Mouse (Mus musculus) kidney, embryonic 15.5 days (tissue): ENCODE measurements around the gene Sez6. TPM values are rescaled to one million over a fixed set of nuclear protein-coding genes. Genes with fewer than 3 reads are reported as not detected.

Source experiments
- ATAC-seq: fragments of 200-750 bp; cut with Nextera tagmentation; replicated peaks from 2 replicates; pipeline ENCODE4 v1.8.0; 2017; ENCODE audit warnings: moderate TSS enrichment; ENCODE audit not compliant: low FRiP score
- H3K27ac ChIP-seq: fragments of 300-500 bp; sonication (generic); 2 replicates; pipeline ENCODE4 v1.5.1; 2015; ENCODE audit warnings: mild to moderate bottlenecking, inconsistent platforms
- H3K27me3 ChIP-seq: fragments of 300-500 bp; sonication (generic); 2 replicates; pipeline ENCODE4 v1.6.1; 2015; ENCODE audit warnings: inconsistent platforms
- H3K36me3 ChIP-seq: fragments of 300-500 bp; sonication (generic); 2 replicates; pipeline ENCODE4 v1.6.1; 2015; ENCODE audit warnings: inconsistent platforms
- H3K4me1 ChIP-seq: fragments of 300-500 bp; sonication (generic); 2 replicates; pipeline ENCODE4 v1.6.1; 2015; ENCODE audit warnings: inconsistent platforms
- H3K4me2 ChIP-seq: fragments of 300-500 bp; sonication (generic); 2 replicates; pipeline ENCODE4 v1.6.1; 2015; ENCODE audit warnings: moderate library complexity, mild to moderate bottlenecking, inconsistent platforms
- H3K4me3 ChIP-seq: fragments of 300-500 bp; sonication (generic); replicated peaks from 2 replicates; pipeline ENCODE4 v1.5.1; 2015; ENCODE audit warnings: mild to moderate bottlenecking, inconsistent platforms
- H3K9ac ChIP-seq: fragments of 300-500 bp; sonication (generic); 2 replicates; pipeline ENCODE4 v1.6.1; 2015; ENCODE audit warnings: mild to moderate bottlenecking, inconsistent platforms
- H3K9me3 ChIP-seq: fragments of 300-500 bp; sonication (generic); replicated peaks from 2 replicates; pipeline ENCODE4 v1.6.1; 2016; ENCODE audit warnings: inconsistent platforms
- WGBS: fragments of 180-500 bp; shearing (Covaris S2); methylation state at CpG from one replicate; pipeline ENCODE4 v1.1.7; 2015; ENCODE audit warnings: mixed read lengths; 5-methylcytosine and 5-hydroxymethylcytosine counted together
- polyA plus RNA-seq: library from polyadenylated mRNA; unstranded; fragments of >200 nt; fragmentation: Nextera tagmentation; extraction: Ambion mirVana; gene quantifications from 2 replicates; pipeline ENCODE4 v1.2.1, GENCODE M21; 2015

Sez6 gene
- 0.44 TPM in 1 of 2 replicates, not detected in the other for polyA plus RNA-seq

DNA sequence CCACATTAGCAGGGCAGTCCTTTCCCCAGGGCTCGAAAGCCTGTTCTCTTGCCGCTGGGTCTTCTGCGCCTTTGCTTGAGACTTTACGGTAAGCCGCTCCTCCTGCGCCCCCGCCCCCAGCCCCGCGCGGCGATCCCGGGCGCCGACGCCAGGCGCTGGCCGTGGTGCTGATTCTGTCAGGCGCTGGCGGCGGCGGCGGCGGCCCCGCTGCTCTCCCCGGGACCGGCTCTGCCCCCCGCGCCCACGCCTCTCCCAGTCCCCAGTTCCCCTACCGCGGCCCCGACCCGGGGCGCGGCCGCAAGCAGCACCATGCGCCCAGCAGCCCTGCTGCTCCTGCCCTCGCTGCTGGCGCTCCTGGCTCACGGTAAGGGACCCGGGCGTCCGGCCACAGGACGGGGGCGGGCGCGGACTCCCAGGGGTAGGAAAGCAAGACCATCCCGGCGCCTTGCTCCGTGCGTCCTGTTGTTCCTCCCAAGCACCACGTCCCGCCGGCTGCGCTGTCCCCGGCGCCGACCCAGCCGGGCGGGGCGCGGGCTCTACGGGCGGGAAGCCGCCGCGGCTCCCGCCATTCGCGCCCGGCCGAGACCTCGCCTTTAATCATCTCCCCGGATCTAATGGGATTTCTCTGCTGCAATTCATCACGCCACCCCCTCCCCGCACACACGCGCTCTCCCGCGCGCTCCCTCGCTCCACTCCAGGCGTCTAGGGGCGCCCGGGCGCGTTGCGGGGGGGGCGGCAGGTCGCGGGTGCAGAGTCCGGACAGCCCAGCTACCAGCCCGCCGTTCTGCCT is at the start of gene Sez6:
Gene Sez6, plus strand, starts transcription at position 50 of the 790 bp plus-strand sequence.
- under 1% methylated on average over 92 of the region's 94 CpGs for WGBS
- Histone ChIP-seq H3K9me3 (no peaks in the 10 kb centered on the region), H3K36me3 (no peaks in the 10 kb centered on the region), H3K4me3 (peak within 1 kb of the TSS; percentile 53), H3K4me2 (peak within 1 kb of the TSS; percentile 97), H3K27me3 (peaks cover 97% of the 10 kb centered on the region), H3K27ac (no peak within 1 kb of the TSS), H3K9ac (0 out of 2 replicates have a peak within 1 kb of the TSS, but pooled peaks have one; percentile 4), H3K4me1 (peaks cover 18% of the 10 kb centered on the region)
- peak; percentile 69; the same call in 1 of the 2 replicates for ATAC-seq

GRCm38 (mm10) chr11:77884524-77885245 is 45.9 kb upstream of the Sez6 start:
- no peaks in the 10 kb centered on the region for H3K36me3 ChIP-seq
- H3K4me3 ChIP-seq: no peak overlapping the region
- ATAC-seq: no peak
- 33% methylated on average over 10 of the region's 10 CpGs for WGBS
- H3K9ac ChIP-seq: no peak overlapping the region
- H3K4me2 ChIP-seq: no peak overlapping the region
- H3K4me1 ChIP-seq: peaks cover 13% of the 10 kb centered on the region
- H3K27ac ChIP-seq: no peak overlapping the region
- no peaks in the 10 kb centered on the region for H3K9me3 ChIP-seq
- H3K27me3 ChIP-seq: peaks cover 29% of the 10 kb centered on the region

GRCm38 (mm10) chr11:77885246-77885575 is 45.4 kb upstream of the Sez6 start:
- Histone ChIP-seq H3K4me1 (peaks cover 13% of the 10 kb centered on the region), H3K4me3 (no peak overlapping the region), H3K4me2 (no peak overlapping the region), H3K9ac (no peak overlapping the region), H3K9me3 (no peaks in the 10 kb centered on the region), H3K27me3 (peaks cover 29% of the 10 kb centered on the region), H3K27ac (no peak overlapping the region), H3K36me3 (no peaks in the 10 kb centered on the region)
- WGBS: 38% methylated on average over 8 of the region's 8 CpGs
- ATAC-seq: no peak

DNA sequence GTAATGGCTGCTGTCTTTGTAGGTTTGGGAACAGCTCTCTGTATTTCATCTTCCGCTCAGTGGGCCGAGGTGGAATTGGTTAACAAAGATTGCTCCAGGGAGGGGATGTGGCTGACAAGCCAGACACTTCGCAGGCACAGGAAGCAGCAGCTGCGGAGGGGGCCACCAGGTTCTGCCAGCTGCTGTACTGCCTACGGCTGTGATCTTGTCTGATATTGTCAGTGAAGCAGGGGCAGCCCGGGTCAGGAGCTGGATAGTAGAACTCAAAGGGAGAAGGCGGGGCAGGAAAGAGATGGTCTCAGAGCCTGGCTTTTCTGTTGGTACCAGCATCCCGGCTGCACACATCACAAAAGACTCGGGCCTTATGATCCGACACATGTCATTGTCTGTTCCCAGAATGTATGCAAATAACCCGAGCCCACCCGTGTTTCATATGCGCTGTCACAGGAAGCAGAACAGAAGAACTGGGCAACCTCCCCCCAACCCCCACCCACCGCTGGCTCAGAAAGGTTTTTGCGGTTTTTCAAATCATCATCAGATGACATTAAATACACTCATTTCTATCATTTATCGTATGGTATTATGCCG is 43.1 kb upstream of the Sez6 start:
- Histone ChIP-seq H3K4me1 (peaks cover 18% of the 10 kb centered on the region), H3K36me3 (no peaks in the 10 kb centered on the region), H3K9me3 (no peaks in the 10 kb centered on the region), H3K4me3 (no peak overlapping the region), H3K27me3 (peaks cover 36% of the 10 kb centered on the region), H3K4me2 (no peak overlapping the region), H3K27ac (no peak overlapping the region), H3K9ac (no peak overlapping the region)
- no peak for ATAC-seq
- WGBS: 50% methylated on average over 17 of the region's 17 CpGs

- peaks cover 30% of the 10 kb centered on the region for H3K4me1 ChIP-seq
- no peaks in the 10 kb centered on the region for H3K9me3 ChIP-seq
- WGBS: 80% methylated on average over 5 of the region's 5 CpGs
- no peak overlapping the region for H3K4me3 ChIP-seq
- no peak for ATAC-seq
- no peak overlapping the region for H3K27ac ChIP-seq
- no peak overlapping the region for H3K9ac ChIP-seq
- H3K27me3 ChIP-seq: peaks cover 39% of the 10 kb centered on the region
- no peaks in the 10 kb centered on the region for H3K36me3 ChIP-seq
- no peak overlapping the region for H3K4me2 ChIP-seq
These were observed 41.8 kb upstream of the Sez6 start for GRCm38 (mm10) chr11:77888846-77889245.

- H3K4me2 ChIP-seq: no peak overlapping the region
- WGBS: 16% methylated on average over 1 of the region's 2 CpGs
- H3K9ac ChIP-seq: no peak overlapping the region
These were observed 41.1 kb upstream of the Sez6 start for GRCm38 (mm10) chr11:77889484-77889883.

GRCm38 (mm10) chr11:77890648-77891258 is 39.8 kb upstream of the Sez6 start:
- H3K27ac ChIP-seq: no peak overlapping the region
- peaks cover 36% of the 10 kb centered on the region for H3K4me1 ChIP-seq
- no peak overlapping the region for H3K9ac ChIP-seq
- no peak overlapping the region for H3K4me2 ChIP-seq
- peaks cover 41% of the 10 kb centered on the region for H3K27me3 ChIP-seq
- H3K36me3 ChIP-seq: no peaks in the 10 kb centered on the region
- 38% methylated on average over 2 of the region's 2 CpGs for WGBS
- H3K9me3 ChIP-seq: no peaks in the 10 kb centered on the region
- no peak overlapping the region for H3K4me3 ChIP-seq
- no peak for ATAC-seq

More at GRCm38 (mm10) chr11:77889484-77889883, 41.1 kb upstream of the Sez6 start:
- Histone ChIP-seq H3K27me3 (peaks cover 39% of the 10 kb centered on the region), H3K27ac (no peak overlapping the region), H3K9me3 (no peaks in the 10 kb centered on the region), H3K36me3 (no peaks in the 10 kb centered on the region), H3K4me3 (no peak overlapping the region), H3K4me1 (peaks cover 31% of the 10 kb centered on the region)
- no peak for ATAC-seq

- WGBS: 13% methylated on average over 5 of the region's 5 CpGs
- Histone ChIP-seq H3K4me1 (peaks cover 41% of the 10 kb centered on the region), H3K4me2 (peak overlapping the region; percentile 21; the same call in 1 of the 2 replicates), H3K27me3 (peaks cover 44% of the 10 kb centered on the region), H3K4me3 (peak overlapping the region; percentile 4; the same call in 1 of the 2 replicates), H3K27ac (peak overlapping the region; percentile 87; the same call in 1 of the 2 replicates), H3K9ac (no peak overlapping the region), H3K9me3 (no peaks in the 10 kb centered on the region), H3K36me3 (no peaks in the 10 kb centered on the region)
- no peak for ATAC-seq
These were observed 37.7 kb upstream of the Sez6 start for GRCm38 (mm10) chr11:77892883-77893282.

DNA sequence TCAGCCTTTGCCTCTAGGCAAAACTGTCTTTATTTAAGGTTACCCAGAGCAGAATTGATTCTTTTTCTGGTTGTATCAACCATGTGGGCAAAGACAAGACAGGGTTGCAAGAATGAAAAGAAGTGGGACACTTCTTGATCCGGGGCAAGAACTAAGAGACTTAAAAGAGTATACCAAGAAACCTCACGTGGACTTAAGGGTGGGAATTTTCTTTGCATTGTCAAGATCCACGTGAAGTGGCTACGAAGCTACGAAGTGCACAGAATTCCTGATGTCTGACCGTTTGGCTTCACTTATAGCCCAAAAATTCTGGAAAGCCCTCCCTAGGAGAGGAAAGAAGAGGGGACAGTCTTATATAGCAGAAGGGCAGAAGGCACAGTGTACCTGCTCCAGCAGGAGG is 37.3 kb upstream of the Sez6 start:
- H3K27me3 ChIP-seq: peaks cover 45% of the 10 kb centered on the region
- H3K9ac ChIP-seq: no peak overlapping the region
- 30% methylated on average over 6 of the region's 6 CpGs for WGBS
- ATAC-seq: no peak
- H3K27ac ChIP-seq: peak overlapping the region; percentile 87
- H3K9me3 ChIP-seq: no peaks in the 10 kb centered on the region
- peak overlapping the region; percentile 4; the same call in 1 of the 2 replicates for H3K4me3 ChIP-seq
- H3K4me2 ChIP-seq: peak overlapping the region; percentile 40
- no peaks in the 10 kb centered on the region for H3K36me3 ChIP-seq
- H3K4me1 ChIP-seq: peaks cover 41% of the 10 kb centered on the region

GRCm38 (mm10) chr11:77893787-77894718 is 36.5 kb upstream of the Sez6 start, which contains the start of gene Pipox:
Gene Pipox (minus strand): TSS chr11:77894096.
- H3K4me1 ChIP-seq: peaks cover 41% of the 10 kb centered on the region
- peak; percentile 83; the same call in 1 of the 2 replicates for ATAC-seq
- peak within 1 kb of the TSS; percentile 87 for H3K27ac ChIP-seq
- H3K27me3 ChIP-seq: peaks cover 52% of the 10 kb centered on the region
- H3K4me3 ChIP-seq: peak within 1 kb of the TSS; percentile 4; the same call in 1 of the 2 replicates
- H3K36me3 ChIP-seq: no peaks in the 10 kb centered on the region
- H3K4me2 ChIP-seq: peak within 1 kb of the TSS; percentile 40
- H3K9ac ChIP-seq: no peak within 1 kb of the TSS
- WGBS: 19% methylated on average over 11 of the region's 11 CpGs
- no peaks in the 10 kb centered on the region for H3K9me3 ChIP-seq

DNA sequence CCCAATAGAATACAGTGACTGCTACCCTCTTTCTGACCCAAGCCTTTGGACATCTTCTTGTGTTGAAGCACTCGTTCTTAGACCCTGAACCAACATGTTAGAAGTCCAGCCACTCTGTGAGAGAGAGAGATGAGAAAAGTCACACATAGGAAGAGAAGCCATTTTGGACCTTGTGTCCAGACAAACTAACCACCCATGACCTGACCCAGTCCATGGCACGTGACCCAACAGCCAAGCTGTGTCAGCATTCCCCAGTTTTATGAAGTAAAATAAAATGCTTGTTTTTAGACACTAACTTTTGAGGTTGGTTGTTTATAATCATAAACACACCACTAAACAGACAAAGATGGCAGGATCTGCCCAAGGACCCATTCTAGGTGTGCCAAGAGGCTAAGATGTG is 35.6 kb upstream of the Sez6 start:
- H3K4me2 ChIP-seq: no peak overlapping the region
- peaks cover 41% of the 10 kb centered on the region for H3K4me1 ChIP-seq
- no peak for ATAC-seq
- H3K36me3 ChIP-seq: no peaks in the 10 kb centered on the region
- peaks cover 53% of the 10 kb centered on the region for H3K27me3 ChIP-seq
- no peak overlapping the region for H3K9ac ChIP-seq
- H3K9me3 ChIP-seq: no peaks in the 10 kb centered on the region
- 79% methylated on average over 2 of the region's 2 CpGs for WGBS
- H3K4me3 ChIP-seq: no peak overlapping the region
- no peak overlapping the region for H3K27ac ChIP-seq
